Mouse (Mus musculus) heart, postnatal 0 days (tissue): ENCODE results near the gene Ap1ar. TPM values are rescaled to one million over a fixed set of nuclear protein-coding genes. Genes with fewer than 3 reads are reported as not detected.
"Not testable (repeated sequence)": the region's sequence is repeated elsewhere in the genome, so short reads cannot be mapped to it uniquely, and the experiment has no call there.

Experiments used
- ATAC-seq: fragments of 200-750 bp; cut with Nextera tagmentation; 2 replicates; pipeline ENCODE4 v1.8.0; 2017; ENCODE audit warnings: low read depth, moderate number of reproducible peaks, moderate library complexity; ENCODE audit not compliant: insufficient read depth
- DNase-seq: peaks from one replicate; pipeline ENCODE4 v3.0.0-alpha.2; 2016; ENCODE audit warnings: low spot score
- H3K27ac ChIP-seq: fragments of 300-500 bp; sonication (generic); 2 replicates; pipeline ENCODE4 v1.5.1; 2014; ENCODE audit warnings: low read depth, mild to moderate bottlenecking
- H3K27me3 ChIP-seq: fragments of 300-500 bp; sonication (generic); 2 replicates; pipeline ENCODE4 v1.6.1; 2014; ENCODE audit warnings: low read length, mixed read lengths; ENCODE audit not compliant: control insufficient read depth, insufficient read depth
- H3K36me3 ChIP-seq: fragments of 300-500 bp; sonication (generic); replicated peaks from 2 replicates; pipeline ENCODE4 v1.6.1; 2014; ENCODE audit warnings: low read length, mixed read lengths; ENCODE audit not compliant: control insufficient read depth, insufficient read depth
- H3K4me1 ChIP-seq: fragments of 300-500 bp; sonication (generic); 2 replicates; pipeline ENCODE4 v1.6.1; 2014; ENCODE audit warnings: antibody characterized with exemption; ENCODE audit not compliant: control insufficient read depth, insufficient read depth
- H3K4me2 ChIP-seq: fragments of 300-500 bp; sonication (generic); 2 replicates; pipeline ENCODE4 v1.6.1; 2014; ENCODE audit warnings: low read depth, mild to moderate bottlenecking, low read length, moderate library complexity
- H3K4me3 ChIP-seq: fragments of 300-500 bp; sonication (generic); 2 replicates; pipeline ENCODE4 v1.5.1; 2014; ENCODE audit warnings: low read depth, low read length
- H3K9ac ChIP-seq: fragments of 300-500 bp; sonication (generic); replicated peaks from 2 replicates; pipeline ENCODE4 v1.6.1; 2014; ENCODE audit warnings: low read depth, low read length, mixed read lengths
- H3K9me3 ChIP-seq: fragments of 300-500 bp; sonication (generic); replicated peaks from 2 replicates; pipeline ENCODE4 v1.6.1; 2016; ENCODE audit warnings: low read length; ENCODE audit not compliant: control insufficient read depth
- CTCF ChIP-seq: IDR thresholded peaks from 2 replicates; pipeline ENCODE4 v1.5.1; 2016; ENCODE audit warnings: antibody characterized with exemption, control low read depth, low read depth
- EP300 ChIP-seq: IDR thresholded peaks from 2 replicates; pipeline ENCODE4 v1.6.1; 2016; ENCODE audit warnings: antibody characterized with exemption, low read depth
- WGBS: fragments of 180-500 bp; shearing (Covaris S2); extraction: QIAGEN DNeasy Blood & Tissue Kit; methylation state at CpG from one replicate; pipeline ENCODE4 v1.1.7; 2014; 5-methylcytosine and 5-hydroxymethylcytosine counted together
- polyA plus RNA-seq: library from polyadenylated mRNA; unstranded; fragments of >200 nt; fragmentation: Nextera tagmentation; extraction: Ambion mirVana; gene quantifications from 2 replicates; pipeline ENCODE4 v1.2.1, GENCODE M21; 2015
- total RNA-seq: library from RNA; depleted of rRNA; stranded (reverse); fragments of >200 nt; gene quantifications from 2 replicates; pipeline ENCODE4 v1.2.3, GENCODE M21; 2014; ENCODE audit warnings: low replicate concordance

The Ap1ar gene
- total and polyA plus RNA-seq, 2 experiments from 2014 or later = 16.4 to 18.2 TPM

- H3K9ac ChIP-seq = peak within 1 kb of the TSS; percentile 59
- peaks cover 11% of the 10 kb centered on the region; the same call in 1 of the 2 replicates for H3K27me3 ChIP-seq
- WGBS = under 1% methylated on average over 44 of the region's 44 CpGs
- no peaks in the 10 kb centered on the region for H3K36me3 ChIP-seq
- ATAC-seq = peak; percentile 66
- DNase-seq = peak; percentile 16
- no peaks in the 10 kb centered on the region for H3K9me3 ChIP-seq
- H3K4me3 ChIP-seq = peak within 1 kb of the TSS; percentile 63
- H3K4me1 ChIP-seq = no peaks in the 10 kb centered on the region
- H3K4me2 ChIP-seq = peak within 1 kb of the TSS; percentile 98
- H3K27ac ChIP-seq = peak within 1 kb of the TSS; percentile 23
- no peak for TF ChIP-seq CTCF
- no peak for TF ChIP-seq EP300
Observed at GRCm38 (mm10) chr3:127789500-127790191, 47.7 kb downstream of the Ap1ar start, which contains the start of gene Tifa. Gene Tifa, plus strand, starts transcription at chr3:127789805.

- DNase-seq (no peak), ATAC-seq (no peak)
- H3K27ac ChIP-seq = no peak overlapping the region
- H3K36me3 ChIP-seq = no peaks in the 10 kb centered on the region
- H3K4me2 ChIP-seq = no peak overlapping the region
- 28% methylated on average over 8 of the region's 8 CpGs for WGBS
- H3K4me3 ChIP-seq = no peak overlapping the region
- no peaks in the 10 kb centered on the region for H3K9me3 ChIP-seq
- peaks cover 11% of the 10 kb centered on the region; the same call in 1 of the 2 replicates for H3K27me3 ChIP-seq
- H3K4me1 ChIP-seq = no peaks in the 10 kb centered on the region
- no peak overlapping the region for H3K9ac ChIP-seq
- no peak for TF ChIP-seq EP300
- no peak for TF ChIP-seq CTCF
Observed at GRCm38 (mm10) chr3:127788919-127789318, 48.4 kb downstream of the Ap1ar start.

- TF ChIP-seq EP300 = no peak
- TF ChIP-seq CTCF = no peak
- no peak for ATAC-seq
Observed at GRCm38 (mm10) chr3:127788038-127788437, 49.3 kb downstream of the Ap1ar start.

GRCm38 (mm10) chr3:127787032-127787431, 50.3 kb downstream of the Ap1ar start:
- H3K27me3 ChIP-seq = 0 out of 2 replicates have a peak, but pooled peaks cover 8% of the 10 kb centered on the region
- H3K4me1 ChIP-seq = no peaks in the 10 kb centered on the region
- no peaks in the 10 kb centered on the region for H3K36me3 ChIP-seq
- no peak for DNase-seq
- no peak overlapping the region for H3K9ac ChIP-seq
- H3K4me3 ChIP-seq = no peak overlapping the region
- no peak overlapping the region for H3K4me2 ChIP-seq
- no peak for ATAC-seq
- TF ChIP-seq CTCF (no peak), EP300 (no peak)
- H3K27ac ChIP-seq = no peak overlapping the region
- H3K9me3 ChIP-seq = no peaks in the 10 kb centered on the region

More at GRCm38 (mm10) chr3:127788038-127788437, 49.3 kb downstream of the Ap1ar start:
- Histone ChIP-seq H3K27ac (no peak overlapping the region), H3K4me2 (no peak overlapping the region), H3K4me1 (no peaks in the 10 kb centered on the region), H3K9me3 (no peaks in the 10 kb centered on the region), H3K4me3 (no peak overlapping the region), H3K9ac (no peak overlapping the region), H3K36me3 (no peaks in the 10 kb centered on the region), H3K27me3 (peaks cover 11% of the 10 kb centered on the region; the same call in 1 of the 2 replicates)
- WGBS = 53% methylated on average over 7 of the region's 7 CpGs
- no peak for DNase-seq

GRCm38 (mm10) chr3:127783680-127784079, 53.6 kb downstream of the Ap1ar start:
- H3K9me3 ChIP-seq, H3K27ac ChIP-seq, H3K4me1 ChIP-seq, H3K36me3 ChIP-seq, H3K9ac ChIP-seq, DNase-seq, H3K4me2 ChIP-seq, H3K4me3 ChIP-seq, ATAC-seq, H3K27me3 ChIP-seq: not testable (repeated sequence)
- 89% methylated on average over 8 of the region's 8 CpGs for WGBS

- H3K27ac ChIP-seq = no peak overlapping the region
- WGBS = 61% methylated on average over 6 of the region's 6 CpGs
- TF ChIP-seq EP300 (no peak), CTCF (no peak)
- no peaks in the 10 kb centered on the region for H3K36me3 ChIP-seq
- H3K27me3 ChIP-seq = 0 out of 2 replicates have a peak, but pooled peaks cover 2% of the 10 kb centered on the region
- H3K9ac ChIP-seq = no peak overlapping the region
- H3K4me3 ChIP-seq = no peak overlapping the region
- ATAC-seq (no peak), DNase-seq (no peak)
- no peaks in the 10 kb centered on the region for H3K9me3 ChIP-seq
- H3K4me2 ChIP-seq = no peak overlapping the region
- no peaks in the 10 kb centered on the region; the same call in 1 of the 2 replicates for H3K4me1 ChIP-seq
Observed at GRCm38 (mm10) chr3:127782921-127783320, 54.4 kb downstream of the Ap1ar start.
